Mouse (Mus musculus): ENCODE results near the gene Rapgef5. TPM values are rescaled to one million over a fixed set of nuclear protein-coding genes. Genes with fewer than 3 reads are reported as not detected.

The Rapgef5 gene
- polyA plus RNA-seq, 1 experiment from 2014 or later, result 1.7 TPM

- H3K4me1 ChIP-seq (replicated peaks), result no peaks in the 10 kb centered on the region
- no peak overlapping the region for H3K27ac ChIP-seq (replicated peaks)
- no peaks in the 10 kb centered on the region for H3K27me3 ChIP-seq
- no peaks in the 10 kb centered on the region for H3K36me3 ChIP-seq (replicated peaks)
- WGBS (ENCODE audit: insufficient replicate concordance), result 48% methylated on average over 3 of the region's 3 CpGs
- no peak for ATAC-seq (ENCODE audit: insufficient read depth)
- H3K9me3 ChIP-seq (replicated peaks), result no peaks in the 10 kb centered on the region
- H3K9ac ChIP-seq, result no peak overlapping the region
- no peak overlapping the region for H3K4me3 ChIP-seq (replicated peaks)
- H3K4me2 ChIP-seq, result no peak overlapping the region
Measured at GRCm38 (mm10) chr12:117678916-117679315, 162.6 kb downstream of the Rapgef5 start.

GRCm38 (mm10) chr12:117679795-117680194 is 163.5 kb downstream of the Rapgef5 start:
- ATAC-seq (ENCODE audit: insufficient read depth), result no peak
- no peaks in the 10 kb centered on the region for H3K27me3 ChIP-seq
- WGBS (ENCODE audit: insufficient replicate concordance), result 21% methylated on average over 4 of the region's 4 CpGs

DNA sequence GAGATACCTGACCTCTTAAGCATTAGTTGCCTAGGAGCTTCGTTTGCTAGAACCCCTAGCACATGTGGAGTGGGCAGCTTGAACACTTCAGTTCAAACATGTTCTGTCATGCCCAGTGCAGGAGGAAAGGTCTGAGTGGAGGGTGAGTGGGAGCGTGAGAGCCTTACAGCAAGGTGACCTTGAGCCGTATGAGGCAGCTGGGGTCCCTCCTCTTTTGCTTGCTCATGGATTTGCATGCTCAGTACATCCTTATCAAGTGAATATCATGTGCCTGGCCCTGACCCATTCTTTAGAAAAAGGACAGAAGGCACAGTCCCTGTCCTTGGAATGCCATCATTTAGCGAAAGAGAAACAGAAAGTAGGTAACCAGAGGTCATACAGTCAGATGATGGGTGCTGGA is 165.0 kb downstream of the Rapgef5 start:
- Histone ChIP-seq H3K4me3 (replicated peaks) (no peak overlapping the region), H3K4me1 (replicated peaks) (no peaks in the 10 kb centered on the region), H3K9ac (no peak overlapping the region), H3K9me3 (replicated peaks) (no peaks in the 10 kb centered on the region), H3K27ac (replicated peaks) (no peak overlapping the region), H3K4me2 (no peak overlapping the region), H3K36me3 (replicated peaks) (no peaks in the 10 kb centered on the region), H3K27me3 (no peaks in the 10 kb centered on the region)
- 56% methylated on average over 4 of the region's 4 CpGs for WGBS (ENCODE audit: insufficient replicate concordance)
- no peak for ATAC-seq (ENCODE audit: insufficient read depth)

More at GRCm38 (mm10) chr12:117679795-117680194, 163.5 kb downstream of the Rapgef5 start:
- Histone ChIP-seq H3K4me3 (replicated peaks) (no peak overlapping the region), H3K9me3 (replicated peaks) (no peaks in the 10 kb centered on the region), H3K9ac (no peak overlapping the region), H3K4me1 (replicated peaks) (no peaks in the 10 kb centered on the region), H3K27ac (replicated peaks) (no peak overlapping the region), H3K4me2 (no peak overlapping the region), H3K36me3 (replicated peaks) (no peaks in the 10 kb centered on the region)

DNA sequence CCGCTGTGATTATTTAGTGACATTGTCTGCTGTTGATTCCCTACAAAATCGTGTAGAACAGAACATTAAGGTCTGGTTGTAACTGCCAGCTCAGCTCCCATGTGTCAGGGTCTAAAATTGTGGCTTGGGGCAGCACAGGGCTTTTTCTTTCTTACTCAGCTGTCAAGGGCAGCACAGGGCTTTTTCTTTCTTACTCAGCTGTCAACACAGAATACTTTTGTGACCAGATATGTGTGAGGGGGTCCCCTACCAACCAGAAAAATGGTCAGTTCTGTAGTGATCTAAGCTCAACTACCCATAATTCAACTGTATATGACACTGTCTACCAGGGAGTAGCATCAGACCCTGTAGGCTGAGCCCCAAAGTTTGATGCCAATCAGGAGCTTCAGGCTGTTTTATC is 167.1 kb downstream of the Rapgef5 start:
- no peaks in the 10 kb centered on the region for H3K27me3 ChIP-seq
- H3K4me2 ChIP-seq, result no peak overlapping the region
- H3K36me3 ChIP-seq (replicated peaks), result no peaks in the 10 kb centered on the region
- WGBS (ENCODE audit: insufficient replicate concordance), result 34% methylated on average over 2 of the region's 2 CpGs
- no peaks in the 10 kb centered on the region for H3K4me1 ChIP-seq (replicated peaks)
- no peak overlapping the region for H3K27ac ChIP-seq (replicated peaks)
- H3K9ac ChIP-seq, result no peak overlapping the region
- no peaks in the 10 kb centered on the region for H3K9me3 ChIP-seq (replicated peaks)
- H3K4me3 ChIP-seq (replicated peaks), result no peak overlapping the region
- ATAC-seq (ENCODE audit: insufficient read depth), result no peak

GRCm38 (mm10) chr12:117683984-117684383 is 167.7 kb downstream of the Rapgef5 start:
- Histone ChIP-seq H3K27ac (replicated peaks) (no peak overlapping the region), H3K9ac (no peak overlapping the region), H3K4me3 (replicated peaks) (no peak overlapping the region), H3K27me3 (no peaks in the 10 kb centered on the region; the same call in 1 of the 2 replicates), H3K36me3 (replicated peaks) (no peaks in the 10 kb centered on the region), H3K9me3 (replicated peaks) (no peaks in the 10 kb centered on the region), H3K4me2 (no peak overlapping the region), H3K4me1 (replicated peaks) (no peaks in the 10 kb centered on the region; the same call in 1 of the 2 replicates)
- ATAC-seq (ENCODE audit: insufficient read depth), result no peak
- 47% methylated on average over 3 of the region's 3 CpGs for WGBS (ENCODE audit: insufficient replicate concordance)

DNA sequence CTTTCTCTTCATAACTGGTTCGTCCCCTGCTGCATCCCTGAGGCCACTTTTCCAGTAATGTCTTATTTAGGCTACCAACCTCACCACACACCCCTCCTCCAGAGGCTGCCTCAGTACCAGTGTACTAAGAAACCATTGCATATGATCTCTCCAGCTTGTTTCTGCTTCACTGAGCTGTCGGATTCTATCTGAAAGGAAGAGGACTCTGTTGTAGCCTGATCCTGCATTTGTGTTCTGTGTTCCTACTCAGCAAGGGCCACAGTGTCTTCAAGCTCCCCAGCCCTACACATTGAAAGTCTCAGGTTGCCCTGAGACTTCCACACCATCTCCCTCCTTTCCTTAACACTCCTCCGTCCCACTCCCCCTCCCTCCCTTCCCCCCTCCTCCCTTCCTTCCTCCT is 168.5 kb downstream of the Rapgef5 start:
- no peak overlapping the region for H3K27ac ChIP-seq (replicated peaks)
- H3K9ac ChIP-seq, result no peak overlapping the region
- no peak overlapping the region for H3K4me2 ChIP-seq
- H3K4me3 ChIP-seq (replicated peaks), result no peak overlapping the region
- no peaks in the 10 kb centered on the region for H3K9me3 ChIP-seq (replicated peaks)
- no peaks in the 10 kb centered on the region; the same call in 1 of the 2 replicates for H3K4me1 ChIP-seq (replicated peaks)
- no peaks in the 10 kb centered on the region for H3K36me3 ChIP-seq (replicated peaks)
- H3K27me3 ChIP-seq, result no peaks in the 10 kb centered on the region; the same call in 1 of the 2 replicates
- WGBS (ENCODE audit: insufficient replicate concordance), result 47% methylated on average over 3 of the region's 3 CpGs
- ATAC-seq (ENCODE audit: insufficient read depth), result no peak

- Histone ChIP-seq H3K27me3 (no peaks in the 10 kb centered on the region; the same call in 1 of the 2 replicates), H3K9ac (no peak overlapping the region), H3K4me1 (replicated peaks) (no peaks in the 10 kb centered on the region; the same call in 1 of the 2 replicates), H3K36me3 (replicated peaks) (no peaks in the 10 kb centered on the region), H3K27ac (replicated peaks) (no peak overlapping the region), H3K9me3 (replicated peaks) (no peaks in the 10 kb centered on the region), H3K4me3 (replicated peaks) (no peak overlapping the region), H3K4me2 (no peak overlapping the region)
- ATAC-seq (ENCODE audit: insufficient read depth), result no peak
Measured at GRCm38 (mm10) chr12:117685336-117685735, 169.1 kb downstream of the Rapgef5 start.

DNA sequence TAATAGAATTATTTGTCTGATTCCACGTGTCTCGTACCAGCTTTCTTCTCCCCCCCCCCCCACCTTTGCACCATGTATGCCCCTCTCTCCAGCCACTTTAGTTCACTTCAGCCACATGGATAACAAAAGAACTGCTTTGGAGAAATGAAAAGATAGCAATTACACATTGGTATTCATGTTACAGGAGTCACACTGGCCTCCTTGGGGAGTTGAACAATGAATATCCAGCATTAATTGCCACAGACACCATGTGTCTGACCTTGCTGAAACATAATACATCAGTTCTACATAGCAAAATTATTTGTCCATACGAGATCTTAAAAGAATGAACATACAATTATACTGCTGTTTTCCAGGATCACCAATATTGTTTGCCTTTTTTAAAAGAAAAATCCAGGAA is 170.5 kb downstream of the Rapgef5 start:
- no peak for ATAC-seq (ENCODE audit: insufficient read depth)
- no peaks in the 10 kb centered on the region for H3K9me3 ChIP-seq (replicated peaks)
- H3K36me3 ChIP-seq (replicated peaks), result no peaks in the 10 kb centered on the region
- H3K27me3 ChIP-seq, result no peaks in the 10 kb centered on the region; the same call in 1 of the 2 replicates
- H3K4me3 ChIP-seq (replicated peaks), result no peak overlapping the region
- no peaks in the 10 kb centered on the region; the same call in 1 of the 2 replicates for H3K4me1 ChIP-seq (replicated peaks)
- no peak overlapping the region for H3K9ac ChIP-seq
- no peak overlapping the region for H3K27ac ChIP-seq (replicated peaks)
- no peak overlapping the region for H3K4me2 ChIP-seq
- 48% methylated on average over 3 of the region's 3 CpGs for WGBS (ENCODE audit: insufficient replicate concordance)

- no peak for ATAC-seq (ENCODE audit: insufficient read depth)
Measured at GRCm38 (mm10) chr12:117688655-117689548, 172.6 kb downstream of the Rapgef5 start.

DNA sequence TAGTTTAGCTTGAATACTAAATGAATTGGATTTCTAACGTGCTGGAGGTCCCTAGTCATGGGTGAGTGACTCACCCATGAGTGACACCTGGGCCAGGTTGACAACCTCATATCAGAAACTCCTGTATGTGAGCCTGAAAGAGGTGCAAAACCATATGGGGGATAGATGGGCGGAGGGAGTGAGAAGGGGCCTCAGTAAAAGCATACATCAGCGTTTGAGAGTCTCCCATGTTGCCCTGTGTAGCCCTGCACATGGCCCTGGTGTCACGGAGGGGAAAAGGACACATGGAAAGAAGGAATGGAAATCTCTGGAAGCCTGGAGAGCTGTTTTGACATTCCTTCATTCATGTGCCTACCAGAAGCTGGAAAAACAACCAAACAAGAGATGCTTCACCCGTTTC is 175.1 kb downstream of the Rapgef5 start:
- H3K36me3 ChIP-seq (replicated peaks), result no peaks in the 10 kb centered on the region
- H3K9ac ChIP-seq, result no peak overlapping the region
- H3K4me1 ChIP-seq (replicated peaks), result no peaks in the 10 kb centered on the region; the same call in 1 of the 2 replicates
- WGBS (ENCODE audit: insufficient replicate concordance), result 55% methylated on average over 5 of the region's 5 CpGs
- H3K4me3 ChIP-seq (replicated peaks), result no peak overlapping the region
- no peak overlapping the region for H3K4me2 ChIP-seq
- H3K27ac ChIP-seq (replicated peaks), result no peak overlapping the region
- H3K9me3 ChIP-seq (replicated peaks), result no peaks in the 10 kb centered on the region
- no peaks in the 10 kb centered on the region; the same call in 1 of the 2 replicates for H3K27me3 ChIP-seq
- ATAC-seq (ENCODE audit: insufficient read depth), result no peak

More at GRCm38 (mm10) chr12:117688655-117689548, 172.6 kb downstream of the Rapgef5 start:
- no peaks in the 10 kb centered on the region for H3K9me3 ChIP-seq (replicated peaks)
- no peak overlapping the region for H3K4me3 ChIP-seq (replicated peaks)
- no peaks in the 10 kb centered on the region for H3K36me3 ChIP-seq (replicated peaks)
- H3K4me1 ChIP-seq (replicated peaks), result no peaks in the 10 kb centered on the region; the same call in 1 of the 2 replicates
- no peak overlapping the region for H3K9ac ChIP-seq
- no peak overlapping the region for H3K27ac ChIP-seq (replicated peaks)
- WGBS (ENCODE audit: insufficient replicate concordance), result 38% methylated on average over 32 of the region's 32 CpGs
- H3K27me3 ChIP-seq, result no peaks in the 10 kb centered on the region; the same call in 1 of the 2 replicates
- H3K4me2 ChIP-seq, result peak overlapping the region; percentile 23; the same call in 1 of the 2 replicates

DNA sequence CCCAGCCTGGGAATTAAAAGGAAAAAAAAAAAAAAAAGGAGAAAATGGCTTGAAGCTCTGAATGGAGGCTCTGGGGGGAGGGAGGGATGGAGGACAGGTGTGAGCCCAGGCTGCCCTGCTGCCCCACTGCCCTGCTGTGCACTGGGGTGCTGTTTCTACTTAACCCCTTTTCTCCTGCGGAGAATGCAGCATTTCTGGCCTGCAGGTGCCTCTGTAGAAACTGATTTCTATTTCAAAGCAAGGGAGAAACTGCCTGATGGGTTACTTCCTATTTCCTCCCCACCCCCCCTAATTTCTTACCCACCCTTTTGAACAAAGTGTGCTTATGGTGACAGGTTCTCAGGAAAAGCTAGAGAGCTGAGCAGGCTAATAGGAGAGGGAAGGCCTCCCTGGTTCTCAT is 176.5 kb downstream of the Rapgef5 start:
- Histone ChIP-seq H3K27me3 (no peaks in the 10 kb centered on the region; the same call in 1 of the 2 replicates), H3K27ac (replicated peaks) (no peak overlapping the region), H3K36me3 (replicated peaks) (no peaks in the 10 kb centered on the region), H3K4me2 (no peak overlapping the region), H3K9me3 (replicated peaks) (no peaks in the 10 kb centered on the region), H3K4me1 (replicated peaks) (no peaks in the 10 kb centered on the region; the same call in 1 of the 2 replicates), H3K9ac (no peak overlapping the region), H3K4me3 (replicated peaks) (no peak overlapping the region)
- ATAC-seq (ENCODE audit: insufficient read depth), result no peak
- 44% methylated on average over 1 of the region's 1 CpGs for WGBS (ENCODE audit: insufficient replicate concordance)
